Mouse (Mus musculus) left cerebral cortex, adult 18-20 months (tissue): Measurements from ENCODE around the gene Usp13. TPM values are rescaled to one million over a fixed set of nuclear protein-coding genes. Genes with fewer than 3 reads are reported as not detected.

Experiments used
- DNase-seq, 2 experiments: peaks; one replicate each; pipeline ENCODE4 v3.0.0; 2021 to 2022; ENCODE audit warnings: low spot score in 2 of 2, mixed read lengths in 1 of 2
- long read RNA-seq, 2 experiments: library from polyadenylated mRNA; stranded (forward); transcript quantifications; one replicate each; pipeline ENCODE4 v2.0.0; 2021
- total RNA-seq, 2 experiments: library from RNA; stranded (reverse); gene quantifications; 2 replicates each; pipeline ENCODE4 v1.2.3; 2021

Gene Usp13
- total RNA-seq: 10 to 100 TPM; 30.0 to 31.9 TPM
- long read RNA-seq, experiment 1, full-length matches to known transcripts: 19 of 29 reads
- long read RNA-seq, experiment 1, partial matches to known transcripts: 4 of 29 reads
- long read RNA-seq, experiment 1, other reads (novel, unspliced or antisense): 6 of 29 reads
- long read RNA-seq, experiment 2, full-length matches to known transcripts: 16 of 22 reads
- long read RNA-seq, experiment 2, partial matches to known transcripts: 1 of 22 reads
- long read RNA-seq, experiment 2, other reads (novel, unspliced or antisense): 5 of 22 reads

- peak; percentile 59 to 72 for DNase-seq
These were observed at the start of gene Usp13 for GRCm38 (mm10) chr3:32817357-32818326. Gene Usp13, plus strand, starts transcription at chr3:32817546.

- DNase-seq: no peak
These were observed 46.6 kb upstream of the Usp13 start for GRCm38 (mm10) chr3:32770781-32771180.

DNA sequence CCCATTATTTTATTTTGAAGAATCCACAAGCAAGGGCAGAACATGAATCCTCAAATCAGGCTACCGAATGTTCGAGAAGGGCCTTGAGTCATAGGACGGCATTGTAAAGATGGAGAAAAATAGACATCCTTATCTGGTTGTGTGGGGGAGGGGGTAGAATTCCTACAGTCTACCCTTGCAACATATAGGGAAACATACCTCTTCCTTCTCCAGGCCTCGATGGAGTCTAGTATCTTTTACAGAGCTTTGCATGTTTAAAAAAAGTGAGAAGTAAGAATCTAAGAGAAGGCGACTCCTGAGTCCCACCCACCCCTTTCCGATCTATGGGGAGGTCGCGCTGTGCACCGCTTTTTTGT is 367 bp upstream of the Usp13 start:
- DNase-seq: peak; percentile 9 to 11

DNA sequence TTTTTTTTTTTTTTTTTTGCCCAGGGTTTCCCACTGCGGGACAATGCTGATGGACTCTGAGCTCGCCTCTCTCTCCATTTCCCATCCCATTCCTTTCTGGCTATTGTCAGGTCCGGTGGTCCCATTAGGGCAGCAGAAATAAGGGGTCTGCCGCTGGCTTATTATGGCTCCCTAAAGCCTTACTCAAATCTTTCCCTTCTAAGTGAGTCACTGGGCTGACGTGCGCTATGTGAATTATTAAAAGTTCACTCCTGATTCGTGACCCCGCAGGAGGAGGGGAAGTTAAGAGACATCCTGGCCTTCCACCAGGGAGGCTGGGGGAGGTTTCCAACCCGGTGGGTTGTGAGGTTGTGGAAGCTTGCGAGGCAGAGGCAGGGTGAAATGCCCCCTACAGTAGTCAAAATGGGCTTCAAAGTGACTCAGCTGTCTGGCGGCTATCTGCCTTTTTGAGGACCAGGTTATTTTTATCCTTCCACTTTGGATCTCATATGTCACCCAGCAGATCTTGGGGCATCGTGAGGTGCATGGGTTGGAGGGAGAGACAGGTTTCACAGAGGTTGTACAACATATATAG is 1.1 kb downstream of the Usp13 start:
- DNase-seq: no peak

DNA sequence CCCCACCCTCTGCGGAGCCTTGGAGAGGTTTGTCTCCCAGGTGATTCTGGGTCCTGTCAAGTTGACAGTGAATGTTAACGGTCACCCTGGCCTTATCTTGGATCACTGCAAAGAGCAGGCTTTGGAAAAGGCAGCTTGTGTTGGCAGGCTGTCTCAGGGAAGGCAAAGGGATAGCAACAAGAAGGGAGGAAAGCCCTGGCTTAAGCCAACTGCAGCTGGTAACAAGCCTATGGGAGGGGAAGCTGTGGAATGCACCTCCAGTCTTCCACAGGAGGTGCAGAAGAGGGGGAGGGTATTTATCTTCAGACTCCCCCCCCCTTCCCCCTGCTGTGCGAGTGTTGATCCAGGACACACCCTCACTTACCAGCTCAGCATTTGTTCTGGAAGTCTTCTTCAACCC is 5.3 kb downstream of the Usp13 start:
- no peak for DNase-seq

GRCm38 (mm10) chr3:32824923-32825322 is 7.6 kb downstream of the Usp13 start:
- no peak for DNase-seq

GRCm38 (mm10) chr3:32825964-32826479 is 8.7 kb downstream of the Usp13 start:
- peak in 1 of 2 experiments; percentile 19 for DNase-seq

- DNase-seq: peak; percentile 55 to 69
These were observed 9.4 kb downstream of the Usp13 start for GRCm38 (mm10) chr3:32826701-32827100.

DNA sequence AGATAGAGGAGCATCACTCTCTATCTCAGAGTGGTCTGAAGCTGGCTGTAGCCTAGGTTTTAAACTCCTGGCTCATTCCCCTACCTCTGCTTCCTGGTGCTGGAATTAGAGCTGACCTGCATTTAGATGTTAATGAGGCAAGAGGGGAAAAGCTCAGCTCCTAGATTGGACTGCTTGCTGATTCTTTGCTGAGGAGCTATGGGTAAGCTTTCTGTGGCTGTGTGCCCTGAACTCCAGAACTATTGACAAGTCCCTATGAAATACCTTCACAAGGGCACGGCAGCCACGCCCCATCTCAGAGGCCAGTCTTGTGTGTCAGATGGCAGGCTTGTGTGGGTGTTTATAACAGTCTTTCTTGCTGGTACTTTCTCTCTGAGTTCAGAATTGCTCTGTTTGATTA is 16.5 kb downstream of the Usp13 start:
- DNase-seq: no peak

DNA sequence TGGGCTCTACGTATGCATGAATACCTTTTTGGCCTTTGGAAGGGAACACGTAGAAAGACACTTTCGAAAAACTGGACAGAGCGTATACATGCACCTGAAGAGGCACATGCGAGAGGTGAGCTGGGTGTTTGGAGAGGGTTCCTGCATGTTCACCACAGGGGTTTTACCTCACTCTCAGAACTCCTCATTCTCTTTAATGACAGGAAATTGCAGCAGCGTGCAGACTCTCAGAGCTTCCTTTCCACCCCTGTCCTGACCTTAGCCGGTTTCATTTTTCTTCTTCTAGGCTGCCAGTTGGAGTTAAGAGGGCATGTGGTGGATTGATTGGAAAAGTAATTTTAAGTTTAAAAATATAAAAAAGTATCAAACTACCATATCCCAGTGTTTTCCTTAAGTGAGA is 20.5 kb downstream of the Usp13 start:
- no peak for DNase-seq

DNA sequence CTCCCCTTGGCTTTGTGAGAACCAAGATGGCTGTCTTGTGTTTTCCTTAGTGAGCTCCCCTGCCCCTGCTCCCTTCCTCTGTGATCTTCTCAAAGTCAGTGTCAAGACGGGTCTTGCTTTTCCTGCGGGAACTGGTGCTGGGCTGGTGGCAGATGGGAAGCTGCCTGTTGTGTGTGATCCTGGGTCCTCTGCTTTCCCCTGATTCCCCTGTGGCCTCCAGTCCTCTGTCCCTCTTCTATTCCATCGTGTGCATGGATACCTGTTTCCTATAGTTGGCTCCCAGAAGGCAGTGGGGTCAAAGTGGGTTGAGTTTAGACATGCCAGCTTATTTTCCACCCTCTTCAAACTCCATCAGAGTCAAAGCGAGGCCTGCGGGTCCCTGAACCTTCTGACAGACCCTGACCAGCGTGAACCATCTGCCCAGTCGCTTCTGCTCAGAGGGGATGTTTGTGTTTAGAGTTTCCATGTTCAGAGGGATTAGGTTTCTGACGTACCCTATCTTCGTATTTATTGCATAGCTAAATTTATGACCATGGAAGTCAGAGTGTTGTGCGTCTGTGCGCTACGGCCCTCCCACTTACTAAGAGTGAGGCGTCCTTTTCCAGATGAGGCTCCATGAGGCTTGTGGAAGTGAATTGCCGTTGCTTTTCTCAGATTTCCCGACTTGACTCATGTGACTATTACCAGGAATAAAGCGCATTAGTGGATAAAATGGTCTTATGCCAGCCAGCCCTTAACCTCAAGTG is 39.2 kb downstream of the Usp13 start:
- no peak for DNase-seq

- peak in 1 of 2 experiments; percentile 16 for DNase-seq
These were observed 53.7 kb downstream of the Usp13 start for GRCm38 (mm10) chr3:32871081-32871480.

DNA sequence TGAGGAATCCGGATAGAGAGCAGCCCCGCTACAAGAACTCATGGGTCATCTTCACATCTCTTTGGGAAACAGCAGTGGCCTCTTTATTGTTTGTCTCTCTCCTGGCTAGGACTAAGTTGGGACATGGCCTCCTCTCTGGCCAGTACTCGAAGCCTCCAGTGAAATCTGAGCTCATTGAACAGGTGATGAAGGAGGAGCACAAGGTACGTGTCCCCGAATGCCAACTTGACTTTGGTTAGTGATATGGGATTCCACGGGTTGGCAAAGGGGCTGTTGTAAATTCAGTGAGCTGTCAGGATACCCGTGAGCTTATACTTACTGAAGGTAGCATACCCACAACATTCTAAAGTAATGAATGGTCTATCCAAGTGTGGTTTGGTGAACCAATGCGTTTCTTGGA is 69.0 kb downstream of the Usp13 start:
- no peak for DNase-seq

DNA sequence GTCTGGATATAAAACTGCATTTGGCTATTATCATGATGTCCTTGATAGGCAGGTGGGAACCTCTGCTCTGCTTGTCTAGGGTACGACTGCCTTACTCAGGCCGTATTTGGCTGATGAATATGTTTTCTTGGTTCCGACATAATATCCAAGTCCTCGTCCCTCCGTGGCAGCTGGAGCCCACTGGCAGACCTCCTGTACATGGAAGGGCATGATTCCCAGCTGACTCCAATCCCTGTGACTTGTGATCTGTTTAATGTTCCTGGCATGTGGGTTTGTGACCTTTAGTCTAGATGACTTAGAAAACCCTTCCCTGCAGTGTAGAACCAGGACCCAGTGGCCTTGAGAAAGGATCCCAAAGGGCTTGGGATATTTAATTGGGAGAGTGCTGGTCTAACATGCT is 71.5 kb downstream of the Usp13 start:
- no peak for DNase-seq

DNA sequence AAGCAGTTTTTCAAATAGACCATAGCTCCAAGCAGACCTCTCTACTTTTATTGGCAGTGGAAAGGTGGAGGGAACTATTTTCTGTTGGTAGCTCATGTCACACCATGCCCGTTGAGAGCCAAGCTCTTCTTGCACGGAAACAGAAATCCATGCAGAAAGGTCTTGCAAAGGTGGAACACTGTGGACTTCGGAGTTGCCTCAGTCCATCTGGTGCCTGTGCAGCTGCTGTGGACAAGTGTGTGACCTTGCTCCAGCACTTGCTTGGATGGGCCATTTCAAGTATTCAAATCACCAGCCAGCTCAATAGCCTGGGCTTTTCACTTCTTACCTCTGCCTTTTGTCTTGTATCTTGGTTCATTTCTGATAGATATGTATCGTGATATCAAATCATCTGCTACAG is 72.8 kb downstream of the Usp13 start:
- DNase-seq: no peak

DNA sequence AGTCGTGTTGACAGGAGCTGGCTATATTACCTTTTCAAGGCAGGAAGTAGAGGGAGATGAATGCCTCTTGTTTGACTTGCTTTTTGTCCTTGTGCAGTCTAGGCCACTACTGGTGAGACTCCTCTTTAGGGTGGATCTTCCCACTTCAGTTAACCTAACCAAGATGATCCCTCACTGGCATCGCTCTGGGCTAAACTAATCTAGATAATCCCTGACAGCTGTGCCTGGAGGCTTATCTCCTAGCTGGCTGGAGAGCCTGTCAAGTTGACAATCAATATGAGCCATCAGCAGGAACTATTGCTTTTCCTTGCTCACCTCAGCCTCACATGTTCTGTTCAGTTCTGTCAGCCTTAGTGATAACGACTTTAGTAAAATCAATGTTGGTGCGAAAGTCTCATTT is 86.1 kb downstream of the Usp13 start:
- DNase-seq: no peak

DNA sequence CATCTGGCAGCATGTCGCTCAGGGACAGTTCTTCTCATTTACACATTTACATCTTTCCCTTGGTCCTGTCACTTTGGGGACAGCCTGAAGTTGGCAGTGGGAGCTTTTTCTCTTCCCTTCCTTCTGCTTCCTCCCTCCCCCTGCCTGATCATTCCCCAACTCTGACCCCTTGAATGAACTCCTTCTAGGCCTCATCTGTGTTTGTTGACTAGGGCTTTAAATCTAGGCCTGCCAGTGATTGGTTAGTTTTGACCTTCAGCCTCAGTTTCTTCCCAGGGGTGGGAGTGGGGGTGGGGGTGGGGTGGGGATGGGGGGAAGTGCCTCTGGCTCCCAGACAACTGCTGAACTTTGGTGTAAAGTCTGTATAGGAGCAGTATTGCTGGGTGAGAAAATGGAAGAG is 87.3 kb downstream of the Usp13 start:
- DNase-seq: no peak

GRCm38 (mm10) chr3:32905850-32906779 is 88.8 kb downstream of the Usp13 start:
- no peak for DNase-seq

DNA sequence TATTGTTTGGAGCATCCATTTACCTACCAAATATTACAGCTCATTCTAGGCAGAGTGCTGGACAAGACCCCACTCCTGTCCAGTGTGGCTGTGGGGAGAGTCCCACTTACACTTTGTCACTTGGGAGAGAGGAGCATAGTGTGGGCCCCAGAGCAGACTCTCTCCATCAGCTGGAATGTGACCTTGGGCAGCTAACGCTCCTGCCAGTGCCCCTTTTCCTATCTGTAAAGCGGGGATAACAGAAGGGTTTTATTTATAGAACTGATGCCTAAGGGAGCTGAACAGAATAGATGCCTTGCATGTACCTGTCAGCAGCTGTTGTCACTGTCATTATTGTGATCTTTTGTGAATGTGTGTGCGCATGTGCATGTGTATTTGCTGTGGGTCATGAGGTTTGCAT is 91.1 kb downstream of the Usp13 start:
- no peak for DNase-seq

DNA sequence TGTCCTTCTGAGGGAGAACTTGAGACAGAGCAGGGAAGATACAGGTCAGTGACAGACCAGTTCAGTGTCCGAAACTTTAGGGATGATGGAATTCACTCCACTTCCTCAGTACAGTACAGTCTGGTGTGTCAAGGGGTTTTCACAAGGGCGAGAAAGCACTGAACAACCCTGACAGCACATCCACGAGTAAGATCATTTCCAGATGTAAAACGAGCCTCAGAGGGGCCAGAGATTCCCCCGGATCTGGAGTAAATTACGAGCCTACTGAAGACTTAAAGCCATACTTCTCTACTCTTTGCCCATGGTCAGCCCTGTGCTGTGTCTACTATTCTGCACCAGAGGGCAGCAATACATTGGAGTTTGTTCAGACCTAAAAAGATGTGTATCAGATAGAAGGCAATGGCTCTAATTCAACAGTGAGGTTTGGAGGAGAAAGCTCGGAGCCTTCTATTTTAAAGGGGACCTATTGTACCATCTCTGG is 92.8 kb downstream of the Usp13 start:
- DNase-seq: peak; percentile 18 to 41
